Mouse (Mus musculus) lung, postnatal 4 days (tissue): ENCODE measurements around the gene 6430548M08Rik.

Experiments used
- DNase-seq, 2 experiments: peaks; one replicate each; pipeline ENCODE4 v3.0.0; 2021

Gene 6430548M08Rik

GRCm38 (mm10) chr8:120184850-120185792 is 71.2 kb downstream of the 6430548M08Rik start:
- peak in 1 of 2 experiments; percentile 49 for DNase-seq

- DNase-seq: peak; percentile 48 to 71
Observed at GRCm38 (mm10) chr8:120186454-120186853, 72.5 kb downstream of the 6430548M08Rik start.

GRCm38 (mm10) chr8:120188510-120188909 is 74.6 kb downstream of the 6430548M08Rik start:
- DNase-seq: peak in 1 of 2 experiments; percentile 67

GRCm38 (mm10) chr8:120189440-120189839 is 75.5 kb downstream of the 6430548M08Rik start:
- DNase-seq: peak in 1 of 2 experiments; percentile 51

- no peak for DNase-seq
Observed at GRCm38 (mm10) chr8:120190107-120190809, 76.3 kb downstream of the 6430548M08Rik start.

GRCm38 (mm10) chr8:120190810-120191413 is 77.0 kb downstream of the 6430548M08Rik start:
- peak; percentile 94 to 97 for DNase-seq

GRCm38 (mm10) chr8:120191633-120192032 is 77.7 kb downstream of the 6430548M08Rik start:
- no peak for DNase-seq

- DNase-seq: no peak
Observed at GRCm38 (mm10) chr8:120192118-120192517, 78.2 kb downstream of the 6430548M08Rik start.

- DNase-seq: no peak
Observed at GRCm38 (mm10) chr8:120201351-120201750, 87.4 kb downstream of the 6430548M08Rik start.

- peak; percentile 63 to 87 for DNase-seq
Observed at GRCm38 (mm10) chr8:120202546-120202945, 88.6 kb downstream of the 6430548M08Rik start.

GRCm38 (mm10) chr8:120204736-120205360 is 90.9 kb downstream of the 6430548M08Rik start:
- peak; percentile 73 to 87 for DNase-seq

GRCm38 (mm10) chr8:120205916-120206315 is 92.0 kb downstream of the 6430548M08Rik start:
- no peak for DNase-seq

GRCm38 (mm10) chr8:120207364-120207763 is 93.4 kb downstream of the 6430548M08Rik start:
- no peak for DNase-seq

GRCm38 (mm10) chr8:120208113-120208512 is 94.2 kb downstream of the 6430548M08Rik start:
- DNase-seq: peak in 1 of 2 experiments; percentile 65

GRCm38 (mm10) chr8:120211345-120211744 is 97.4 kb downstream of the 6430548M08Rik start:
- no peak for DNase-seq

GRCm38 (mm10) chr8:120212596-120212995 is 98.6 kb downstream of the 6430548M08Rik start:
- DNase-seq: no peak

GRCm38 (mm10) chr8:120213229-120213628 is 99.3 kb downstream of the 6430548M08Rik start:
- DNase-seq: no peak

- DNase-seq: no peak
Observed at GRCm38 (mm10) chr8:120213939-120214338, 100.0 kb downstream of the 6430548M08Rik start.
